Mouse (Mus musculus): ENCODE measurements around the gene Gm35134. TPM values are rescaled to one million over a fixed set of nuclear protein-coding genes. Genes with fewer than 3 reads are reported as not detected.
"Not testable (repeated sequence)": the region's sequence is repeated elsewhere in the genome, so short reads cannot be mapped to it uniquely, and the experiment has no call there.

The Gm35134 gene
- not detected in 2 replicates for polyA plus RNA-seq (2014; fragmentation: Nextera tagmentation; extraction: Ambion mirVana)

DNA sequence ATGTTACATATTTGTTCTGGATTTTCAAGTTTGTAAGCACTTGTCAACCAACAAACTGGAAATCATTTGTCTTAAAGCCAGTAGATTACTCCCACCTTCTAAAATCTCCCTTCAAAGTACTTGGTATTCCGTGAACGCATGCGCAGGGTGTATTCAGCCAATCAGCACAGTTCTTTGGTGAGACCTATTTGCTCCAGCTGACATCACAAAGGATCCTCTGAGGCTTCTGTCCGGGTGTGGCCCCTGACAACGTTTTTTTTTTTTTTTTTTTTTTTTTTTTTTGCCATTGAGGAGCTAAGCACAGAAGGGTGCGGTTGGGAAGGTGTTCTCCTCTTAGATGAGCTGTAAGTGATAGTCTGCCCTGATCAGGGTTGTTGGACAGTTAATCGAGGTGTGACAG, at the start of gene Gm35134:
Gm35134 (plus strand) TSS at position 301 of the 400 bp plus-strand sequence.
- not testable (repeated sequence) for H3K27me3 ChIP-seq (ENCODE audit: control insufficient read depth, insufficient read depth, low read length); ATAC-seq (ENCODE audit: low read depth); H3K27ac ChIP-seq (ENCODE audit: low read depth, low read length); H3K4me3 ChIP-seq (ENCODE audit: low read depth, low read length); H3K4me1 ChIP-seq (ENCODE audit: control insufficient read depth, insufficient read depth, low read length); H3K36me3 ChIP-seq (ENCODE audit: control insufficient read depth, insufficient read depth, low read length); H3K9ac ChIP-seq (replicated peaks; ENCODE audit: low read depth, low read length); H3K4me2 ChIP-seq (ENCODE audit: low read depth, low read length); H3K9me3 ChIP-seq (ENCODE audit: control insufficient read depth, low read length)
- WGBS: no CpG with 5 or more reads among the region's 7 CpGs

All from neural tube, embryonic 14.5 days (tissue).